ENCODE assay signal across 24 mouse cellular contexts in genomic region chr8:128648071-128648470, GRCm38 (mm10). TPM values are rescaled to one million over a fixed set of nuclear protein-coding genes. Genes with fewer than 3 reads are reported as not detected.
DNase-seq lines count a peak whose midpoint lies in the region; ATAC-seq and TF ChIP-seq lines count a peak whose summit lies in the region.
"Had no signal": no experiment of that assay in that cellular context is flagged by ENCODE, and none has a peak within 500 bp of the region (broad histone marks: within the 10 kb centered on the region; RNA-seq: fewer than 3 reads in every experiment).

No protein-coding gene starts in this region.

- peak; percentile 62 for DNase-seq in adrenal gland, adult 2 months
- DNase-seq in adrenal gland, postnatal 4 days (ENCODE audit: low spot score in 2 of 2) = no peak
- DNase-seq in urinary bladder, postnatal 25 days (ENCODE audit: low spot score) = peak; percentile 7
- DNase-seq in urinary bladder, postnatal 4 days (ENCODE audit: low spot score in 2 of 2) = no peak
- no peak for DNase-seq in cerebellum, adult 8-10 months
- DNase-seq: cerebellum, postnatal 36 days; embryo, embryonic 11 days; gastrocnemius, postnatal 25 days; heart, adult 18-20 months; heart, postnatal 10 days; kidney, adult 11 months; kidney, postnatal 14 days; liver had no signal

- no peak overlapping the region for H3K9ac ChIP-seq in forebrain, embryonic 12.5 days
- H3K9ac ChIP-seq: embryonic facial prominence, embryonic 13.5 days; heart, embryonic 12.5 days; liver, embryonic 15.5 days; lung, embryonic 15.5 days; neural tube, embryonic 15.5 days had no signal

- no peak for TF ChIP-seq CTCF in embryonic fibroblast, embryonic 13.5 days (IDR thresholded peaks at IDR 0.05; ENCODE audit: borderline replicate concordance, insufficient read depth, low read length)

- H3K27ac ChIP-seq in embryonic fibroblast, embryonic 13.5 days (ENCODE audit: insufficient read depth, low read length) = peak overlapping the region; percentile 65; the same call in 1 of the 2 replicates
- H3K27ac ChIP-seq in forebrain, embryonic 12.5 days = no peak overlapping the region
- H3K27ac ChIP-seq: embryonic facial prominence, embryonic 13.5 days; hindbrain, postnatal 0 days; limb, embryonic 10.5 days; liver, embryonic 15.5 days; lung, embryonic 15.5 days; neural tube, embryonic 15.5 days had no signal

- no peaks in the 10 kb centered on the region for H3K9me3 ChIP-seq in forebrain, embryonic 12.5 days
- H3K9me3 ChIP-seq: embryonic facial prominence, embryonic 13.5 days; heart, embryonic 12.5 days; limb, embryonic 10.5 days; liver, embryonic 15.5 days; lung, embryonic 15.5 days; neural tube, embryonic 15.5 days had no signal

- peaks cover 8% of the 10 kb centered on the region for H3K4me1 ChIP-seq in embryonic fibroblast, embryonic 13.5 days (ENCODE audit: control insufficient read depth, insufficient read depth, low read length)
- no peaks in the 10 kb centered on the region for H3K4me1 ChIP-seq in forebrain, embryonic 12.5 days
- H3K4me1 ChIP-seq: embryonic facial prominence, embryonic 13.5 days; liver, embryonic 15.5 days; lung, embryonic 15.5 days; neural tube, embryonic 15.5 days had no signal

- no peaks in the 10 kb centered on the region for H3K36me3 ChIP-seq in forebrain, embryonic 12.5 days (replicated peaks)
- H3K36me3 ChIP-seq: embryonic facial prominence, embryonic 13.5 days; heart, embryonic 12.5 days; limb, embryonic 10.5 days; liver, embryonic 15.5 days; lung, embryonic 15.5 days; neural tube, embryonic 15.5 days had no signal

- H3K4me3 ChIP-seq in embryonic fibroblast, embryonic 13.5 days (ENCODE audit: insufficient read depth, low read length) = no peak overlapping the region
- H3K4me3 ChIP-seq in forebrain, embryonic 12.5 days (replicated peaks) = no peak overlapping the region
- H3K4me3 ChIP-seq: embryonic facial prominence, embryonic 13.5 days; heart, embryonic 12.5 days; limb, embryonic 10.5 days; liver, embryonic 15.5 days; lung, embryonic 15.5 days; neural tube, embryonic 15.5 days had no signal

- H3K27me3 ChIP-seq in forebrain, embryonic 12.5 days = peaks cover 3% of the 10 kb centered on the region; the same call in 1 of the 2 replicates
- H3K27me3 ChIP-seq: embryonic facial prominence, embryonic 13.5 days; heart, embryonic 12.5 days; liver, embryonic 15.5 days; lung, embryonic 15.5 days; neural tube, embryonic 15.5 days had no signal

- no peak overlapping the region for H3K4me2 ChIP-seq in forebrain, embryonic 12.5 days
- H3K4me2 ChIP-seq: embryonic facial prominence, embryonic 13.5 days; heart, embryonic 12.5 days; liver, embryonic 15.5 days; lung, embryonic 15.5 days; midbrain, embryonic 11.5 days; neural tube, embryonic 15.5 days had no signal

- TF ChIP-seq POLR2A in embryonic fibroblast, embryonic 13.5 days (IDR thresholded peaks at IDR 0.05; ENCODE audit: low read depth, low read length) = no peak

- no peak for ATAC-seq in forebrain, embryonic 12.5 days (ENCODE audit: low FRiP score)
- ATAC-seq: CD4-positive, CD25-positive, alpha-beta regulatory T cell, adult 4 months; hindbrain, postnatal 0 days had no signal

RNA-seq across cellular contexts. Expression of gene Itgb1, which starts 37.4 kb away (rescaled TPM):
- 100 to 1,000 TPM; 237 to 267 TPM for total RNA-seq in adrenal gland, adult 2 months (2021)
- polyA plus RNA-seq in adrenal gland, adult 2 months (2012; rRNA removed) = 15.5 and 19.1 TPM in 2 replicates
- 100 to 1,000 TPM; 332 to 338 TPM for total RNA-seq in adrenal gland, postnatal 4 days (2021)
- polyA plus RNA-seq in embryonic fibroblast, embryonic 13.5 days (2011; ENCODE audit: insufficient read length, low read depth, missing spikeins) = 1,192 and 1,667 TPM in 2 replicates
- 128 and 140 TPM in 2 replicates for polyA plus RNA-seq in forebrain, embryonic 12.5 days (2016; fragmentation: Nextera tagmentation; extraction: Ambion mirVana)

Comparison
In these comparisons a context has a peak if more than half of its experiments do, and no peak if none do; other contexts are left out.
1. DNase-seq: peak in adrenal gland, adult 2 months (single experiment) and urinary bladder, postnatal 25 days (single experiment); none in adrenal gland, postnatal 4 days (0 of 2), urinary bladder, postnatal 4 days (0 of 2) and cerebellum, adult 8-10 months (single experiment).